ENCODE assay signal across 18 mouse cellular contexts in the genomic region with DNA sequence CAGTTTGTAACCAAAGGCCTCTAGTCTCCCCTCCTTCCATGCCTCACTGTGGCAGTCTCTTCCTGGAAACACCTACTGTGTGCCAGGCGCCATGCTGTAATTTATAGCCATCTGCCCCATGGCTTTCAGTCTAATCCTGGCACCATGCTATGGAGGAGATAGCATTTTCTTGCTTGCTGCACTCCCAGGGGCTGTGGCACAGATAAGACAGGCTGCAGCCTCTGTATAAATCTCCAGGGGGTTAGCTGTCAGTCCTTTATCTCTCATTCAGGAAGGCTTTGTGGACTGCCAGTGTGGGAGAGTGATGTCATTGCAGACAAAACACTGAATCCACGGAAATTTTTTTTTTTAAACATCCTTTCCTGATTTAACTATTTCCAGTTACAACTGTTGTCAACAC. TPM values are rescaled to one million over a fixed set of nuclear protein-coding genes. Genes with fewer than 3 reads are reported as not detected.
DNase-seq lines count a peak whose midpoint lies in the region; ATAC-seq and TF ChIP-seq lines count a peak whose summit lies in the region.
"Had no signal": no experiment of that assay in that cellular context is flagged by ENCODE, and none has a peak within 500 bp of the region (broad histone marks: within the 10 kb centered on the region; RNA-seq: fewer than 3 reads in every experiment).

No protein-coding gene starts in this region.

- no peak for TF ChIP-seq RAD21 in CH12.LX (IDR thresholded peaks at IDR 0.05; ENCODE audit: low read depth, low read length)

- peak overlapping the region; percentile 17; the same call in 1 of the 2 replicates for H3K27ac ChIP-seq in heart, embryonic 10.5 days
- peak overlapping the region; percentile 26 for H3K27ac ChIP-seq in heart, postnatal 0 days (ENCODE audit: low read depth)
- H3K27ac ChIP-seq in CH12.LX (ENCODE audit: insufficient read depth, low read depth) = no peak overlapping the region
- no peak overlapping the region for H3K27ac ChIP-seq in liver, embryonic 14.5 days
- H3K27ac ChIP-seq: forebrain, embryonic 13.5 days; hindbrain, embryonic 12.5 days had no signal

- no peaks in the 10 kb centered on the region for H3K27me3 ChIP-seq in heart, embryonic 10.5 days (ENCODE audit: insufficient read depth, poor library complexity, severe bottlenecking)
- no peaks in the 10 kb centered on the region for H3K27me3 ChIP-seq in heart, postnatal 0 days (ENCODE audit: control insufficient read depth, insufficient read depth, low read length)
- H3K27me3 ChIP-seq in CH12.LX (replicated peaks) = no peaks in the 10 kb centered on the region
- H3K27me3 ChIP-seq in liver, embryonic 14.5 days (ENCODE audit: control insufficient read depth, insufficient read depth, low read length) = no peaks in the 10 kb centered on the region
- H3K27me3 ChIP-seq: forebrain, embryonic 13.5 days; hindbrain, embryonic 12.5 days; limb, embryonic 15.5 days; Patski had no signal

- intact Hi-C loops in heart, postnatal 10 days (cut with DNase I) = loop anchor here (10.0 kb wide), 1 partner anchor 303 kb away; a partner anchor contains a TSS
- intact Hi-C loops in heart, postnatal 14 days (cut with DNase I) = no loop called here

- in situ Hi-C loops in CH12.LX (cut with MboI; ENCODE audit: low pct_ligation_motif_present, low pct_unique_long_range_greater_than_20kb, low sequenced_read_pairs) = no loop called here

- TF ChIP-seq EP300 in heart, postnatal 0 days (IDR thresholded peaks at IDR 0.05; ENCODE audit: low read depth) = 0 out of 2 replicates have a peak, but pooled peaks have one; percentile 6
- TF ChIP-seq EP300 in CH12.LX (IDR thresholded peaks at IDR 0.05; ENCODE audit: low read length) = no peak
- no peak for TF ChIP-seq EP300 in liver, embryonic 14.5 days (IDR thresholded peaks at IDR 0.05; ENCODE audit: low read depth)

- dilution Hi-C loops in CH12.LX (cut with MboI; ENCODE audit: extremely low pct_ligation_motif_present, extremely low pct_unique_long_range_greater_than_20kb, low sequenced_read_pairs) = no loop called here

- no peaks in the 10 kb centered on the region for H3K9me3 ChIP-seq in heart, embryonic 10.5 days
- no peaks in the 10 kb centered on the region for H3K9me3 ChIP-seq in heart, postnatal 0 days (replicated peaks; ENCODE audit: control insufficient read depth, low read length)
- no peaks in the 10 kb centered on the region for H3K9me3 ChIP-seq in CH12.LX (replicated peaks; ENCODE audit: low read length)
- H3K9me3 ChIP-seq in liver, embryonic 14.5 days (ENCODE audit: control insufficient read depth, low read length) = no peaks in the 10 kb centered on the region
- H3K9me3 ChIP-seq: forebrain, embryonic 13.5 days; hindbrain, embryonic 12.5 days; limb, embryonic 15.5 days had no signal

- TF ChIP-seq CTCF in heart, postnatal 0 days (IDR thresholded peaks at IDR 0.05; ENCODE audit: low read depth) = no peak
- no peak for TF ChIP-seq CTCF in CH12.LX (conservative IDR thresholded peaks at IDR 0.05 in 1 of 2, IDR thresholded peaks at IDR 0.05 in 1 of 2; ENCODE audit: low read depth in 2 of 2, low read length in 2 of 2)
- no peak for TF ChIP-seq CTCF in liver, embryonic 14.5 days (IDR thresholded peaks at IDR 0.05; ENCODE audit: low read depth)

- no peak overlapping the region for H3K4me2 ChIP-seq in heart, postnatal 0 days (ENCODE audit: low read depth, low read length)
- H3K4me2 ChIP-seq in CH12.LX (ENCODE audit: insufficient read depth, low read depth, poor library complexity, severe bottlenecking) = no peak overlapping the region
- H3K4me2 ChIP-seq in liver, embryonic 14.5 days (ENCODE audit: low read depth) = no peak overlapping the region
- H3K4me2 ChIP-seq: forebrain, embryonic 13.5 days; hindbrain, embryonic 12.5 days; limb, embryonic 15.5 days had no signal

- TF ChIP-seq POLR2A in CH12.LX (IDR thresholded peaks at IDR 0.05; ENCODE audit: low read depth, low read length) = no peak

- peaks cover 65% of the 10 kb centered on the region for H3K4me1 ChIP-seq in heart, embryonic 10.5 days
- peaks cover 23% of the 10 kb centered on the region for H3K4me1 ChIP-seq in heart, postnatal 0 days (ENCODE audit: control insufficient read depth, insufficient read depth)
- H3K4me1 ChIP-seq in CH12.LX (ENCODE audit: control insufficient read depth in 1 of 2, insufficient read depth in 2 of 2) = peaks cover 17 to 64% of the 10 kb centered on the region in 2 experiments
- H3K4me1 ChIP-seq in liver, embryonic 14.5 days (replicated peaks; ENCODE audit: control insufficient read depth in 2 of 2, insufficient read depth in 2 of 2, low read length in 1 of 2) = peaks cover 0 to 31% of the 10 kb centered on the region in 2 experiments; a peak in 2 of 4 replicates

- H3K79me2 ChIP-seq in CH12.LX (replicated peaks; ENCODE audit: control insufficient read depth, extremely low read depth, insufficient read depth, poor library complexity, severe bottlenecking) = peaks cover 16% of the 10 kb centered on the region

- H3K4me3 ChIP-seq in heart, embryonic 10.5 days = no peak overlapping the region
- H3K4me3 ChIP-seq in heart, postnatal 0 days (ENCODE audit: low read depth, low read length) = no peak overlapping the region
- no peak overlapping the region for H3K4me3 ChIP-seq in CH12.LX (replicated peaks in 1 of 3; ENCODE audit: low read depth in 2 of 3, low read length in 2 of 3, poor library complexity in 1 of 3)
- H3K4me3 ChIP-seq in liver, embryonic 14.5 days (ENCODE audit: insufficient read depth in 1 of 2, low read depth in 2 of 2, low read length in 2 of 2) = no peak overlapping the region
- H3K4me3 ChIP-seq: forebrain, embryonic 13.5 days; hindbrain, embryonic 12.5 days; limb, embryonic 15.5 days had no signal

- H3K36me3 ChIP-seq in heart, embryonic 10.5 days = peaks cover 31% of the 10 kb centered on the region
- peaks cover 44% of the 10 kb centered on the region for H3K36me3 ChIP-seq in heart, postnatal 0 days (replicated peaks; ENCODE audit: control insufficient read depth, insufficient read depth, low read length)
- peaks cover 35 to 63% of the 10 kb centered on the region in 2 experiments for H3K36me3 ChIP-seq in CH12.LX (replicated peaks in 1 of 2; ENCODE audit: control insufficient read depth in 1 of 2, insufficient read depth in 1 of 2, low read length in 1 of 2)
- H3K36me3 ChIP-seq in liver, embryonic 14.5 days (replicated peaks; ENCODE audit: control insufficient read depth, insufficient read depth, low read depth) = peaks cover 3% of the 10 kb centered on the region
- H3K36me3 ChIP-seq: hindbrain, embryonic 12.5 days had no signal

- no peak for DNase-seq in heart, embryonic 10.5 days (ENCODE audit: low spot score)
- DNase-seq in heart, postnatal 10 days = no peak
- DNase-seq in heart, postnatal 0 days (ENCODE audit: low spot score) = no peak
- DNase-seq in heart, postnatal 14 days = no peak
- no peak for DNase-seq in CH12.LX (ENCODE audit: extremely low read depth)
- no peak for DNase-seq in liver, embryonic 14.5 days (ENCODE audit: low read depth in 3 of 3, low spot score in 3 of 3)
- no peak for DNase-seq in Muller cell, postnatal 12 days (ENCODE audit: inconsistent ontology term)
- DNase-seq in frontal cortex, postnatal 36 days (ENCODE audit: low spot score in 2 of 2) = no peak
- DNase-seq: adrenal gland, adult 8-10 months; cerebellum, adult 9-10 months; gastrocnemius, postnatal 36 days; lung, postnatal 10 days; right cerebral cortex, postnatal 4 days had no signal

- H3K9ac ChIP-seq in heart, postnatal 0 days (replicated peaks; ENCODE audit: low read depth, low read length) = no peak overlapping the region
- no peak overlapping the region for H3K9ac ChIP-seq in CH12.LX (ENCODE audit: insufficient read depth, low read depth)
- no peak overlapping the region for H3K9ac ChIP-seq in liver, embryonic 14.5 days (replicated peaks)
- H3K9ac ChIP-seq: forebrain, embryonic 13.5 days; hindbrain, embryonic 12.5 days; limb, embryonic 15.5 days had no signal

- WGBS in heart, embryonic 10.5 days = 23% methylated on average over 2 of the region's 2 CpGs
- 39% methylated on average over 2 of the region's 2 CpGs for WGBS in heart, postnatal 0 days
- 18% methylated on average over 2 of the region's 2 CpGs for WGBS in liver, embryonic 14.5 days (ENCODE audit: insufficient replicate concordance)

- peak; percentile 24; the same call in 1 of the 2 replicates for ATAC-seq in heart, postnatal 0 days (ENCODE audit: insufficient read depth, low read depth)
- peak; percentile 47; the same call in 1 of the 2 replicates for ATAC-seq in liver, embryonic 14.5 days (ENCODE audit: insufficient read depth)
- ATAC-seq: forebrain, embryonic 13.5 days; Patski had no signal

RNA-seq across cellular contexts. Expression of a gene that starts 8.3 kb away (rescaled TPM):
- 276 and 315 TPM in 2 replicates for polyA plus RNA-seq in heart, embryonic 10.5 days (2016; fragmentation: Nextera tagmentation; extraction: Ambion mirVana)
- 100 to 1,000 TPM; 173 to 178 TPM for total RNA-seq in heart, postnatal 10 days (2021)
- total RNA-seq in heart, postnatal 0 days (2014; rRNA removed; ENCODE audit: low replicate concordance) = 235 and 276 TPM in 2 replicates
- 203 and 209 TPM in 2 replicates for polyA plus RNA-seq in heart, postnatal 0 days (2015; fragmentation: Nextera tagmentation; extraction: Ambion mirVana)
- 100 to 1,000 TPM; 110 to 117 TPM for total RNA-seq in heart, postnatal 14 days (2021)
- total RNA-seq in CH12.LX (2012; rRNA removed) (179 and 206 TPM in 2 replicates), CH12.LX (2014; rRNA removed) (145 and 172 TPM in 2 replicates)
- 281 and 337 TPM in 2 replicates for polyA plus RNA-seq in CH12.LX (2012; ENCODE audit: insufficient read length, low read depth)
- polyA plus RNA-seq in liver, embryonic 14.5 days (2012; rRNA removed) = 75.1 and 88.2 TPM in 2 replicates
- polyA plus RNA-seq in liver, embryonic 14.5 days (2014; fragmentation: Nextera tagmentation; extraction: Ambion mirVana) = 94.4 and 97.5 TPM in 2 replicates

RNA-seq across cellular contexts. Expression of a gene that starts 12.4 kb away (rescaled TPM):
- polyA plus RNA-seq in heart, embryonic 10.5 days (2016; fragmentation: Nextera tagmentation; extraction: Ambion mirVana) = 1.7 and 2.4 TPM in 2 replicates
- total RNA-seq in heart, postnatal 10 days (2021) = 1 to 10 TPM; 1.8 to 2.8 TPM
- total RNA-seq in heart, postnatal 0 days (2014; rRNA removed; ENCODE audit: low replicate concordance) = 3.6 and 6.6 TPM in 2 replicates
- polyA plus RNA-seq in heart, postnatal 0 days (2015; fragmentation: Nextera tagmentation; extraction: Ambion mirVana) = 2.3 and 2.6 TPM in 2 replicates
- total RNA-seq in heart, postnatal 14 days (2021) = 1 to 10 TPM in 1 of 2 experiments, under 1 TPM in 1; 0.63 to 2.0 TPM
- total RNA-seq in CH12.LX (2012; rRNA removed) (not detected in 2 replicates), CH12.LX (2014; rRNA removed) (not detected in 2 replicates)
- not detected in 2 replicates for polyA plus RNA-seq in CH12.LX (2012; ENCODE audit: insufficient read length, low read depth)
- 0.15 and 0.28 TPM in 2 replicates for polyA plus RNA-seq in liver, embryonic 14.5 days (2012; rRNA removed)
- 0.22 and 0.29 TPM in 2 replicates for polyA plus RNA-seq in liver, embryonic 14.5 days (2014; fragmentation: Nextera tagmentation; extraction: Ambion mirVana)

RNA-seq across cellular contexts. Expression of a gene that starts 26.6 kb away (rescaled TPM):
- polyA plus RNA-seq in heart, embryonic 10.5 days (2016; fragmentation: Nextera tagmentation; extraction: Ambion mirVana) = 13.7 and 37.5 TPM in 2 replicates
- total RNA-seq in heart, postnatal 10 days (2021) = 1 to 10 TPM; 1.0 to 1.4 TPM
- total RNA-seq in heart, postnatal 0 days (2014; rRNA removed; ENCODE audit: low replicate concordance) = 3.2 and 15.5 TPM in 2 replicates
- polyA plus RNA-seq in heart, postnatal 0 days (2015; fragmentation: Nextera tagmentation; extraction: Ambion mirVana) = 0.75 and 0.78 TPM in 2 replicates
- total RNA-seq in heart, postnatal 14 days (2021) = under 1 TPM; 0.49 to 0.76 TPM
- total RNA-seq in CH12.LX (2012; rRNA removed) = 4.5 and 6.0 TPM in 2 replicates
- total RNA-seq in CH12.LX (2014; rRNA removed) = 2.0 and 2.7 TPM in 2 replicates
- 6.5 and 7.2 TPM in 2 replicates for polyA plus RNA-seq in CH12.LX (2012; ENCODE audit: insufficient read length, low read depth)
- polyA plus RNA-seq in liver, embryonic 14.5 days (2012; rRNA removed) = 2.1 and 2.8 TPM in 2 replicates
- 0.60 and 1.0 TPM in 2 replicates for polyA plus RNA-seq in liver, embryonic 14.5 days (2014; fragmentation: Nextera tagmentation; extraction: Ambion mirVana)

RNA-seq across cellular contexts. Expression of a gene that starts 33.0 kb away (rescaled TPM):
- 0.92 and 1.1 TPM in 2 replicates for polyA plus RNA-seq in heart, embryonic 10.5 days (2016; fragmentation: Nextera tagmentation; extraction: Ambion mirVana)
- 1 to 10 TPM; 1.3 to 1.4 TPM for total RNA-seq in heart, postnatal 10 days (2021)
- 1.9 and 5.8 TPM in 2 replicates for total RNA-seq in heart, postnatal 0 days (2014; rRNA removed; ENCODE audit: low replicate concordance)
- 1.6 and 2.0 TPM in 2 replicates for polyA plus RNA-seq in heart, postnatal 0 days (2015; fragmentation: Nextera tagmentation; extraction: Ambion mirVana)
- 1 to 10 TPM in 1 of 2 experiments, under 1 TPM in 1; 0.98 to 1.1 TPM for total RNA-seq in heart, postnatal 14 days (2021)
- 17.0 and 30.9 TPM in 2 replicates for total RNA-seq in CH12.LX (2012; rRNA removed)
- 30.1 and 32.6 TPM in 2 replicates for total RNA-seq in CH12.LX (2014; rRNA removed)
- 28.3 and 30.3 TPM in 2 replicates for polyA plus RNA-seq in CH12.LX (2012; ENCODE audit: insufficient read length, low read depth)
- polyA plus RNA-seq in liver, embryonic 14.5 days (2012; rRNA removed) = 0.92 and 1.5 TPM in 2 replicates
- polyA plus RNA-seq in liver, embryonic 14.5 days (2014; fragmentation: Nextera tagmentation; extraction: Ambion mirVana) = 1.5 and 1.9 TPM in 2 replicates

RNA-seq across cellular contexts. Expression of a gene that starts 47.6 kb away (rescaled TPM):
- polyA plus RNA-seq in heart, embryonic 10.5 days (2016; fragmentation: Nextera tagmentation; extraction: Ambion mirVana) = 0.12 TPM in 1 of 2 replicates, not detected in the other
- total RNA-seq in heart, postnatal 10 days (2021) = under 1 TPM in 1 of 2 experiments, not detected in 1; 0.24 TPM
- total RNA-seq in heart, postnatal 0 days (2014; rRNA removed; ENCODE audit: low replicate concordance) = not detected in 2 replicates
- polyA plus RNA-seq in heart, postnatal 0 days (2015; fragmentation: Nextera tagmentation; extraction: Ambion mirVana) = 0.12 and 0.19 TPM in 2 replicates
- total RNA-seq in heart, postnatal 14 days (2021) = under 1 TPM in 1 of 2 experiments, not detected in 1; 0.15 TPM
- total RNA-seq in CH12.LX (2012; rRNA removed) (0.13 and 0.17 TPM in 2 replicates), CH12.LX (2014; rRNA removed) (not detected in 2 replicates)
- polyA plus RNA-seq in CH12.LX (2012; ENCODE audit: insufficient read length, low read depth) = 0.18 and 0.29 TPM in 2 replicates
- polyA plus RNA-seq in liver, embryonic 14.5 days (2012; rRNA removed) = not detected in 2 replicates
- not detected in 2 replicates for polyA plus RNA-seq in liver, embryonic 14.5 days (2014; fragmentation: Nextera tagmentation; extraction: Ambion mirVana)
- total RNA-seq: gastrocnemius, postnatal 36 days had no signal
- polyA plus RNA-seq: embryonic facial prominence, embryonic 11.5 days had no signal

Comparison
In these comparisons a context has a peak if more than half of its experiments do, and no peak if none do; other contexts are left out.
1. H3K27ac ChIP-seq: peak in heart, embryonic 10.5 days (single experiment) and heart, postnatal 0 days (single experiment); none in CH12.LX (single experiment) and liver, embryonic 14.5 days (single experiment).